Mouse (Mus musculus): ENCODE data around the gene Gm21954. TPM values are rescaled to one million over a fixed set of nuclear protein-coding genes. Genes with fewer than 3 reads are reported as not detected.

Gm21954 gene
- polyA plus RNA-seq, 1 experiment from 2014 or later: not detected

GRCm38 (mm10) chr3:55440342-55440741 lies 31.7 kb downstream of the Gm21954 start:
- 65% methylated on average over 8 of the region's 8 CpGs for WGBS
- Histone ChIP-seq H3K9ac (ENCODE audit: low read depth, low read length) (no peak overlapping the region), H3K36me3 (ENCODE audit: control insufficient read depth, insufficient read depth, low read length) (no peaks in the 10 kb centered on the region), H3K4me2 (ENCODE audit: low read length) (no peak overlapping the region), H3K4me1 (ENCODE audit: control insufficient read depth, insufficient read depth, low read length) (peaks cover 12% of the 10 kb centered on the region), H3K4me3 (ENCODE audit: low read depth, low read length) (no peak overlapping the region), H3K9me3 (replicated peaks; ENCODE audit: control insufficient read depth, low read length, poor library complexity, severe bottlenecking) (no peaks in the 10 kb centered on the region), H3K27me3 (ENCODE audit: control insufficient read depth, insufficient read depth, low read depth, low read length) (no peaks in the 10 kb centered on the region), H3K27ac (ENCODE audit: low read length) (peak overlapping the region; percentile 67)
- ATAC-seq: peak; percentile 6; the same call in 1 of the 2 replicates

DNA sequence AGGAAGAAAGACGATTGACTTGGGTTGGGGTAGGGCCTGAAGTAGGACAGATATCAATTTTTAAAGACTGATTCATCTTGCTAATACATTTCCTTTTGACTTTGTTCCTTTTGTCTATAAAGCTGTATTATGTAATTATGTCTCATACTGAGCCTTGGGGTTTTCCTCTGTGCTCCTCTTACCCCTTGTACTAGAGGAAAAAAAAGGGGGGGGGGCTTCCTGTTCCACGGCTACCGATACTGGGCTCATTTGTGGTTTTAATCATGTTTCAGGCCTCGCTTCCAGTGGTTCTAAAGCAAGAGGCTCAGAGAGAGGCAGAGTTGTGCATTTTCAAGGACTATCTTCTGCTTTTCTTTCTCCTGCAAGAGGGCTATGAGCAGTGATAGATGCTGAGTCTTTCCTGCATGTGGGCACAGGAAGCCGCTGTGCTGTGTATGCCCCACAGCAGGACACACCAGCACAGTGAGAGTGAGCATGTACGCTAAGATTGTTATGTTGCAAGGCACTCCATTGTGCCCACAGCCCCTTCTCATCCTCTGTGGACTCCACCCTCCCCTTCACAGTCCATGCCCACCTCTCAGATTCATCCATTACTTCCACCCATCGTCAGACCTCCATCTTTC lies 33.1 kb downstream of the Gm21954 start:
- WGBS: 71% methylated on average over 7 of the region's 7 CpGs
- Histone ChIP-seq H3K4me3 (ENCODE audit: low read depth, low read length) (no peak overlapping the region), H3K27ac (ENCODE audit: low read length) (no peak overlapping the region), H3K9ac (ENCODE audit: low read depth, low read length) (no peak overlapping the region), H3K27me3 (ENCODE audit: control insufficient read depth, insufficient read depth, low read depth, low read length) (no peaks in the 10 kb centered on the region), H3K4me2 (ENCODE audit: low read length) (no peak overlapping the region), H3K4me1 (ENCODE audit: control insufficient read depth, insufficient read depth, low read length) (peaks cover 20% of the 10 kb centered on the region), H3K36me3 (ENCODE audit: control insufficient read depth, insufficient read depth, low read length) (no peaks in the 10 kb centered on the region), H3K9me3 (replicated peaks; ENCODE audit: control insufficient read depth, low read length, poor library complexity, severe bottlenecking) (no peaks in the 10 kb centered on the region)
- ATAC-seq: peak; percentile 30; the same call in 1 of the 2 replicates

DNA sequence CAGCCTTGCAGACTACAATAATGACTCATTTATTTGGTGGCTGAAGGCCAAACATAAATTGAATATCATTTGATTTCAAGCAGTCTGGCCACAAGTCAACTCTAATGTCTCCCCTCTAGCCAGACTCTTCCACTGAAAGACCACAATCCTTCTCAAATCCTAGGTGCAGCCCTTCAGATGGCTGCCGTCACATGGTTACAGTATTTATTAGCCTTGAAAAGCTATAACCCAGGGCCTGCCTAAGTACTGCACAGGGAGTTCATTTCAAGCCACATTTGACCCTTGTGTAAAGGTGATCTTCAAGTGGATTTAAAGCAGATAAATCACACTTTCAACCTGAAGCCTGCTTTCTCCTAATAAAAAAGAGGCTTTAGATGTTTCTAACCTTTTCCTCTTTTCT lies 37.7 kb downstream of the Gm21954 start:
- Histone ChIP-seq H3K27me3 (ENCODE audit: control insufficient read depth, insufficient read depth, low read depth, low read length) (no peaks in the 10 kb centered on the region), H3K4me1 (ENCODE audit: control insufficient read depth, insufficient read depth, low read length) (peaks cover 7% of the 10 kb centered on the region), H3K27ac (ENCODE audit: low read length) (no peak overlapping the region; the same call in 1 of the 2 replicates), H3K9me3 (replicated peaks; ENCODE audit: control insufficient read depth, low read length, poor library complexity, severe bottlenecking) (no peaks in the 10 kb centered on the region), H3K9ac (ENCODE audit: low read depth, low read length) (no peak overlapping the region), H3K4me3 (ENCODE audit: low read depth, low read length) (no peak overlapping the region), H3K36me3 (ENCODE audit: control insufficient read depth, insufficient read depth, low read length) (no peaks in the 10 kb centered on the region), H3K4me2 (ENCODE audit: low read length) (no peak overlapping the region)
- 61% methylated on average over 1 of the region's 1 CpGs for WGBS
- ATAC-seq: 0 out of 2 replicates have a peak, but pooled peaks have one; percentile 37

- no peak overlapping the region for H3K27ac ChIP-seq (ENCODE audit: low read length)
These were observed 40.8 kb downstream of the Gm21954 start for GRCm38 (mm10) chr3:55431223-55431622.

DNA sequence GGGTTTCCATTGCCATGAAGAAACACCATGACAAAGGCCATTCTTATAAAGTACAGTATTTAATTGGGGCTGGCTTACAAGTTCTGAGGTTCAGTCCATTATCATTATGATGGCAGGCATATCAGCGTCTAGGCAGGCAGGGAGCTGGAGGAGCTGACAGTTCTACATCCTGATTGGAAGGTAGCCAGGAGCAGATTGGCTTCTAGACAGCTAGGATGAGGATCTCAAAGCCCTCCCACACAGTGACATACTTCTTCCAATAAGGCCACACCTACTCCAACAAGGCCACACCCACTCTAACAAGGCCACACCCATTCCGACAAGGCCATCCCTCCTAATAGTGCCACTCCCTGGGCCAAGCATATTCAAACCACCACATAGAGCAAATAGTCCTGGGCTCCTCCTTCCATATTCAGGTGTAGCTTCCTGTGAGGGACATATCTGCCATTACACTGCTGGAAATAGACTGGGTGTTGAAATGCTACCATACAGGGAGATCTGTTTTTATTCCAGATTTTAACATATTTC lies 41.9 kb downstream of the Gm21954 start:
- 88% methylated on average over 2 of the region's 2 CpGs for WGBS
- peak; percentile 36; the same call in 1 of the 2 replicates for ATAC-seq
- H3K4me2 ChIP-seq (ENCODE audit: low read length): no peak overlapping the region
- H3K9ac ChIP-seq (ENCODE audit: low read depth, low read length): no peak overlapping the region
- no peak overlapping the region; the same call in 1 of the 2 replicates for H3K27ac ChIP-seq (ENCODE audit: low read length)
- no peaks in the 10 kb centered on the region for H3K9me3 ChIP-seq (replicated peaks; ENCODE audit: control insufficient read depth, low read length, poor library complexity, severe bottlenecking)
- H3K4me3 ChIP-seq (ENCODE audit: low read depth, low read length): no peak overlapping the region
- H3K4me1 ChIP-seq (ENCODE audit: control insufficient read depth, insufficient read depth, low read length): peaks cover 8% of the 10 kb centered on the region
- no peaks in the 10 kb centered on the region for H3K27me3 ChIP-seq (ENCODE audit: control insufficient read depth, insufficient read depth, low read depth, low read length)
- H3K36me3 ChIP-seq (ENCODE audit: control insufficient read depth, insufficient read depth, low read length): no peaks in the 10 kb centered on the region

More at GRCm38 (mm10) chr3:55431223-55431622, 40.8 kb downstream of the Gm21954 start:
- Histone ChIP-seq H3K4me1 (ENCODE audit: control insufficient read depth, insufficient read depth, low read length) (peaks cover 7% of the 10 kb centered on the region), H3K27me3 (ENCODE audit: control insufficient read depth, insufficient read depth, low read depth, low read length) (no peaks in the 10 kb centered on the region), H3K9ac (ENCODE audit: low read depth, low read length) (no peak overlapping the region), H3K9me3 (replicated peaks; ENCODE audit: control insufficient read depth, low read length, poor library complexity, severe bottlenecking) (no peaks in the 10 kb centered on the region), H3K36me3 (ENCODE audit: control insufficient read depth, insufficient read depth, low read length) (no peaks in the 10 kb centered on the region), H3K4me2 (ENCODE audit: low read length) (no peak overlapping the region), H3K4me3 (ENCODE audit: low read depth, low read length) (no peak overlapping the region)
- ATAC-seq: no peak
- 87% methylated on average over 3 of the region's 3 CpGs for WGBS

DNA sequence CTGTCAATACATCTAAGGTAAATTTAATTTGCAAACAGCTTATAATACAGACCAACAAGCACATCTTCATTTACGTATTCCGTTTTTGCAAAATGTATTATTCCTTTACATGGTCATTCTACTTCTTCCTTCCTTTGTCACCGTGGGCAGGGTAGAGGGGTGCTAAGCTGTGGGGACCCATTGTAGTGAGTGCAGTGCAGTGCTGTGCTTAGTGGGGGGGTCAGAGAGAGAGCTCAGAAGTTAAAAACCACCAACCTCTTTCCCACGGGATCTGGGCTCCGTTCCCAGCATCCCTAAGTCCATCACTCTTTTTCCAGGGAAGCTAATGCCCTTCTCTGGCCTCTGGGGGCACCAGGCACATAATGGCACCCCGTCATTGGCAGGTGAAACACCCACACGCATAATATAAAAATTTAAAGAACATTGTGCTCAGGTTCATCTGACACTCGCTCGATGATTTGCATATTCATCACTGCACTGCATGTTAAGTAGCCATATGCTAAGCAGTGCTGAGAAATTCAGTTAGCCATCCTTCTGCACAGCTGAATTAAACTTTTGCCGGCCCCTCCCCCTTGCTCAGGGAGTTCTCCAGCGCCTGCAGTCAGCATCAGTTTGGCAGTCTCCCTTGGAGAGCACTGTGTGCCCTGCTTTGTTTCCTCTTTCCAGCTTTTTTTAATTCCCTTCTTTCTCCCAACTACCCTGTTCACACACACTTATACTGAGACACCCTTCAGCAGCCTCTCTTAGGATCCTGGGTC lies 48.2 kb downstream of the Gm21954 start:
- Histone ChIP-seq H3K27ac (ENCODE audit: low read length) (peak overlapping the region; percentile 86), H3K36me3 (ENCODE audit: control insufficient read depth, insufficient read depth, low read length) (no peaks in the 10 kb centered on the region), H3K4me1 (ENCODE audit: control insufficient read depth, insufficient read depth, low read length) (peaks cover 42% of the 10 kb centered on the region), H3K4me2 (ENCODE audit: low read length) (peak overlapping the region; percentile 47), H3K9me3 (replicated peaks; ENCODE audit: control insufficient read depth, low read length, poor library complexity, severe bottlenecking) (no peaks in the 10 kb centered on the region), H3K27me3 (ENCODE audit: control insufficient read depth, insufficient read depth, low read depth, low read length) (no peaks in the 10 kb centered on the region), H3K9ac (ENCODE audit: low read depth, low read length) (no peak overlapping the region), H3K4me3 (ENCODE audit: low read depth, low read length) (peak overlapping the region; percentile 9; the same call in 1 of the 2 replicates)
- peak; percentile 88 for ATAC-seq
- WGBS: 11% methylated on average over 11 of the region's 11 CpGs

DNA sequence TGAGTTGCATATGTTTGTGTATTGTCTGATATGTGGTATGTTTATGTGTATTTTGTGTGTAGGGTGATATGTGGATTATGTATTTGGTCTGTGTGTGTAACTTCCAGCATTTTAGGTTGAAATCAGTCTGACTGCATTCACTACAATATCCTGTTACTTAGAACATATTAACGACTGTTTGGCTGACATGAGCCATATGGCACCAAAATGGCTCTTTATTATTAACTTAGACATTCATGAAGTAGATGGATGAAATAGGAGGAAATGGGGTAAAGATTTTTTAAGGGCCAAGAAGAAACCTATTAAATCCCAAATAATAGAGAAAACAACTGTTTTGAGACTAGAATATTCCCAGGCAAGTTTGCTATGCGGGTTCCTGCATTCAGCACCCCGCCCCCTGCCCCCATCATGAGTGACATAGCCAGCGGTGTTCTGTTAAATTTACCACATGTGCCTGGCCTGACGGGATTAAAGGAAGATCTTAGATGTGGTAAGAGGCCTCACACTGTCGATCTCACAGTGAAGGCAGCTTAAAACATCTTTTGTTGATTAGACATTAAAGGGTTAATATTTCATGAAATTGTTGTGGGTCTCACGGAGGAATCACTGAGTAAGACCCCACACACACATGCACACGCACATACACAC lies 51.5 kb downstream of the Gm21954 start:
- H3K27me3 ChIP-seq (ENCODE audit: control insufficient read depth, insufficient read depth, low read depth, low read length): no peaks in the 10 kb centered on the region
- H3K36me3 ChIP-seq (ENCODE audit: control insufficient read depth, insufficient read depth, low read length): no peaks in the 10 kb centered on the region
- H3K27ac ChIP-seq (ENCODE audit: low read length): no peak overlapping the region
- no peak overlapping the region for H3K4me2 ChIP-seq (ENCODE audit: low read length)
- no peaks in the 10 kb centered on the region for H3K9me3 ChIP-seq (replicated peaks; ENCODE audit: control insufficient read depth, low read length, poor library complexity, severe bottlenecking)
- H3K4me1 ChIP-seq (ENCODE audit: control insufficient read depth, insufficient read depth, low read length): peaks cover 53% of the 10 kb centered on the region
- ATAC-seq: no peak
- no peak overlapping the region for H3K9ac ChIP-seq (ENCODE audit: low read depth, low read length)
- 36% methylated on average over 8 of the region's 8 CpGs for WGBS
- no peak overlapping the region for H3K4me3 ChIP-seq (ENCODE audit: low read depth, low read length)

GRCm38 (mm10) chr3:55419334-55419733 lies 52.7 kb downstream of the Gm21954 start:
- Histone ChIP-seq H3K27ac (ENCODE audit: low read length) (peak overlapping the region; percentile 69), H3K9ac (ENCODE audit: low read depth, low read length) (no peak overlapping the region), H3K9me3 (replicated peaks; ENCODE audit: control insufficient read depth, low read length, poor library complexity, severe bottlenecking) (no peaks in the 10 kb centered on the region), H3K27me3 (ENCODE audit: control insufficient read depth, insufficient read depth, low read depth, low read length) (no peaks in the 10 kb centered on the region), H3K4me2 (ENCODE audit: low read length) (no peak overlapping the region), H3K36me3 (ENCODE audit: control insufficient read depth, insufficient read depth, low read length) (no peaks in the 10 kb centered on the region), H3K4me1 (ENCODE audit: control insufficient read depth, insufficient read depth, low read length) (peaks cover 60% of the 10 kb centered on the region), H3K4me3 (ENCODE audit: low read depth, low read length) (no peak overlapping the region)
- no peak for ATAC-seq
- WGBS: 13% methylated on average over 3 of the region's 3 CpGs

Data from midbrain, embryonic 16.5 days (tissue).